ENCODE assay signal across 8 mouse cellular contexts in genomic region chr5:34525663-34526476, GRCm38 (mm10). TPM values are rescaled to one million over a fixed set of nuclear protein-coding genes. Genes with fewer than 3 reads are reported as not detected.
DNase-seq lines count a peak whose midpoint lies in the region; ATAC-seq and TF ChIP-seq lines count a peak whose summit lies in the region.

Sh3bp2 (plus strand) TSS chr5:34525838.

- no peaks in the 10 kb centered on the region for H3K27me3 ChIP-seq in lung, embryonic 16.5 days (ENCODE audit: control insufficient read depth, insufficient read depth, low read depth, low read length)
- no peaks in the 10 kb centered on the region for H3K27me3 ChIP-seq in thymus, adult 2 months (ENCODE audit: control insufficient read depth, insufficient read depth, low read length)

- H3K4me1 ChIP-seq in lung, embryonic 16.5 days (replicated peaks; ENCODE audit: control insufficient read depth, insufficient read depth, low read length), result peaks cover 2% of the 10 kb centered on the region; the same call in 1 of the 2 replicates
- H3K4me1 ChIP-seq in thymus, adult 2 months (replicated peaks; ENCODE audit: control insufficient read depth, insufficient read depth, low read length), result peaks cover 57% of the 10 kb centered on the region

- 0 out of 2 replicates have a peak, but pooled peaks have one; percentile 48 for TF ChIP-seq CTCF in thymus, adult 2 months (IDR thresholded peaks at IDR 0.05; ENCODE audit: borderline replicate concordance, control insufficient read depth, extremely low read depth, insufficient read depth, low read length, poor library complexity)

- TF ChIP-seq POLR2A in thymus, adult 2 months (IDR thresholded peaks at IDR 0.05; ENCODE audit: control insufficient read depth, extremely low read depth, insufficient read depth, low read length, poor library complexity), result peak; percentile 42; the same call in 1 of the 2 replicates

- no peaks in the 10 kb centered on the region for H3K36me3 ChIP-seq in lung, embryonic 16.5 days (ENCODE audit: control insufficient read depth, insufficient read depth, low read length)
- H3K36me3 ChIP-seq in thymus, adult 2 months (ENCODE audit: control insufficient read depth, insufficient read depth, low read length), result no peaks in the 10 kb centered on the region

- peak within 1 kb of the TSS; percentile 79 for H3K4me2 ChIP-seq in lung, embryonic 16.5 days (ENCODE audit: low read depth, low read length)

- H3K9me3 ChIP-seq in lung, embryonic 16.5 days (ENCODE audit: control insufficient read depth, low read length), result no peaks in the 10 kb centered on the region

- DNase-seq in MEL-GATA-1-ER (ENCODE audit: extremely low read depth, low read depth), result peak; percentile 80
- peak; percentile 82 for DNase-seq in cerebellum, adult 8-10 months
- peak; percentile 75 for DNase-seq in forelimb bud, embryonic 11.5 days (ENCODE audit: low read depth, low spot score)
- DNase-seq in layer of hippocampus, adult 9-10 months (ENCODE audit: low spot score), result peak; percentile 74
- peak; percentile 92 for DNase-seq in ovary, adult 18-20 months (ENCODE audit: low spot score)
- peak; percentile 99 for DNase-seq in thymus, adult 2 months

- H3K27ac ChIP-seq in lung, embryonic 16.5 days (ENCODE audit: low read length), result peak within 1 kb of the TSS; percentile 45; the same call in 1 of the 2 replicates
- H3K27ac ChIP-seq in thymus, adult 2 months (ENCODE audit: control insufficient read depth, insufficient read depth, low read length), result peak within 1 kb of the TSS; percentile 15; the same call in 1 of the 2 replicates

- peak within 1 kb of the TSS; percentile 67 for H3K4me3 ChIP-seq in lung, embryonic 16.5 days (ENCODE audit: low read length)
- H3K4me3 ChIP-seq in thymus, adult 2 months (ENCODE audit: control insufficient read depth, insufficient read depth, low read length), result peak within 1 kb of the TSS; percentile 92

- peak within 1 kb of the TSS; percentile 75 for H3K9ac ChIP-seq in lung, embryonic 16.5 days (ENCODE audit: low read length)

- peak; percentile 92 for ATAC-seq in hematopoietic stem cell, adult 5-6 weeks (replicated peaks in 1 of 2; ENCODE audit: insufficient read depth in 1 of 2, low FRiP score in 2 of 2, low TSS enrichment in 1 of 2, low read depth in 1 of 2, poor library complexity in 2 of 2, severe bottlenecking in 2 of 2)
- ATAC-seq in lung, embryonic 16.5 days (ENCODE audit: low read depth), result peak; percentile 97

- 2% methylated on average over 38 of the region's 38 CpGs for WGBS in lung, embryonic 16.5 days
- 7% methylated on average over 38 of the region's 38 CpGs for WGBS in thymus, adult 2 months

RNA-seq across cellular contexts. Expression of gene Sh3bp2, which starts in this region (rescaled TPM):
- 22.6 and 23.4 TPM in 2 replicates for total RNA-seq in hematopoietic stem cell, adult 5-6 weeks (2017)
- polyA plus RNA-seq in lung, embryonic 16.5 days (2015; fragmentation: Nextera tagmentation; extraction: Ambion mirVana), result 5.9 and 11.0 TPM in 2 replicates
- 33.8 and 40.6 TPM in 2 replicates for polyA plus RNA-seq in thymus, adult 2 months (2012; rRNA removed)

Comparison
In these comparisons a context has a peak if more than half of its experiments do, and no peak if none do; other contexts are left out.
1. Peak in every context shown above with its lines: DNase-seq, ATAC-seq, H3K4me3 ChIP-seq and H3K27ac ChIP-seq.